15 mouse cellular contexts compared by ENCODE assay signal in genomic region chr5:76818807-76819206, GRCm38 (mm10).
"Had no signal": no experiment of that assay in that cellular context is flagged by ENCODE, and none has a peak within 500 bp of the region (broad histone marks: within the 10 kb centered on the region; RNA-seq: fewer than 3 reads in every experiment).

No protein-coding gene starts in this region.

- H3K4me1 ChIP-seq: limb, embryonic 10.5 days; lung, embryonic 15.5 days; midbrain, embryonic 10.5 days had no signal

- ATAC-seq: liver, embryonic 12.5 days had no signal

- H3K27me3 ChIP-seq: kidney, embryonic 15.5 days; liver, embryonic 12.5 days; lung, embryonic 15.5 days; neural tube, embryonic 15.5 days had no signal

- H3K9me3 ChIP-seq: kidney, embryonic 15.5 days; limb, embryonic 10.5 days; liver, embryonic 12.5 days; lung, embryonic 15.5 days; midbrain, embryonic 10.5 days; neural tube, embryonic 15.5 days had no signal

- H3K4me2 ChIP-seq: kidney, embryonic 15.5 days; liver, embryonic 12.5 days; lung, embryonic 15.5 days; neural tube, embryonic 15.5 days had no signal

- H3K4me3 ChIP-seq: kidney, embryonic 15.5 days; left cerebral cortex, adult 2 months; limb, embryonic 10.5 days; liver, embryonic 12.5 days; lung, embryonic 15.5 days; midbrain, embryonic 10.5 days; myocyte; neural tube, embryonic 15.5 days had no signal

- H3K27ac ChIP-seq: kidney, embryonic 15.5 days; left cerebral cortex, adult 2 months; limb, embryonic 10.5 days; liver, embryonic 12.5 days; lung, embryonic 15.5 days; midbrain, embryonic 10.5 days; neural tube, embryonic 15.5 days had no signal

- DNase-seq: kidney, postnatal 14 days; lung, postnatal 14 days; midbrain, embryonic 14.5 days; retina, postnatal 1 day; right cerebral cortex, postnatal 4 days; spleen, adult 18-20 months; thymus, postnatal 4 days had no signal

- H3K36me3 ChIP-seq: kidney, embryonic 15.5 days; liver, embryonic 12.5 days; lung, embryonic 15.5 days had no signal

- H3K9ac ChIP-seq: kidney, embryonic 15.5 days; liver, embryonic 12.5 days; lung, embryonic 15.5 days; neural tube, embryonic 15.5 days had no signal
